Mouse (Mus musculus) CH12.LX (cell line): ENCODE results near the gene Zfp956.

Experiments used
- CTCF ChIP-seq, 2 experiments: IDR thresholded peaks in 1 of 2; conservative IDR thresholded peaks in 1 of 2; 2 replicates each; pipeline ENCODE4 v1.5.1; 2011 to 2012; ENCODE audit warnings: low read depth in 2 of 2, low read length in 2 of 2, improper control_type of control experiment in 1 of 2, inconsistent platforms in 1 of 2, mild to moderate bottlenecking in 1 of 2, moderate library complexity in 1 of 2
- EP300 ChIP-seq: IDR thresholded peaks from 2 replicates; pipeline ENCODE4 v1.6.1; 2011; ENCODE audit warnings: low read length, improper control_type of control experiment
- GABPA ChIP-seq: IDR thresholded peaks from 2 replicates; pipeline ENCODE4 v1.6.1; 2012; ENCODE audit warnings: low read depth, low read length, improper control_type of control experiment, inconsistent platforms; ENCODE audit not compliant: insufficient replicate concordance
- JUN ChIP-seq: IDR thresholded peaks from 2 replicates; pipeline ENCODE4 v1.6.1; 2011; ENCODE audit warnings: low read depth, mild to moderate bottlenecking, low read length, improper control_type of control experiment, moderate library complexity; ENCODE audit not compliant: insufficient read depth
- JUND ChIP-seq: conservative IDR thresholded peaks from 2 replicates; pipeline ENCODE4 v1.6.1; 2011; ENCODE audit warnings: low read depth, low read length, improper control_type of control experiment
- KAT2A ChIP-seq: IDR thresholded peaks from 2 replicates; pipeline ENCODE4 v1.6.1; 2012; ENCODE audit warnings: low read length, improper control_type of control experiment, inconsistent platforms; ENCODE audit not compliant: insufficient replicate concordance
- MAFK ChIP-seq: IDR thresholded peaks from 2 replicates; pipeline ENCODE4 v1.6.1; 2011; ENCODE audit warnings: low read length, improper control_type of control experiment; ENCODE audit not compliant: insufficient replicate concordance
- MEF2A ChIP-seq: IDR thresholded peaks from 2 replicates; pipeline ENCODE4 v1.6.1; 2014; ENCODE audit warnings: low read depth, mild to moderate bottlenecking, inconsistent platforms, low read length, improper control_type of control experiment, borderline replicate concordance
- POLR2A ChIP-seq: IDR thresholded peaks from 2 replicates; pipeline ENCODE4 v1.6.1; 2011; ENCODE audit warnings: low read depth, mild to moderate bottlenecking, improper control_type of control experiment, low read length
- TBP ChIP-seq: conservative IDR thresholded peaks from 2 replicates; pipeline ENCODE4 v1.6.1; 2011; ENCODE audit warnings: low read depth, low read length, improper control_type of control experiment
- USF1 ChIP-seq: IDR thresholded peaks from 2 replicates; pipeline ENCODE4 v1.6.1; 2014; ENCODE audit warnings: low read depth, mild to moderate bottlenecking, inconsistent platforms, low read length, improper control_type of control experiment

- TF ChIP-seq CTCF (conservative IDR thresholded peaks at IDR 0.05 in 1 of 2, IDR thresholded peaks at IDR 0.05 in 1 of 2; ENCODE audit: low read depth in 2 of 2, low read length in 2 of 2) (no peak), POLR2A (peak; percentile 79), JUN (no peak), GABPA (no peak), KAT2A (no peak), JUND (no peak), USF1 (peak; percentile 29; the same call in 1 of the 2 replicates), MEF2A (no peak), EP300 (no peak), MAFK (no peak), TBP (peak; percentile 61; the same call in 1 of the 2 replicates)
These were observed at the start of gene Zfp956 for GRCm38 (mm10) chr6:47953191-47953726.
